Mouse (Mus musculus): ENCODE data around the gene Cops7b. TPM values are rescaled to one million over a fixed set of nuclear protein-coding genes. Genes with fewer than 3 reads are reported as not detected.

Cops7b gene
- polyA plus RNA-seq, 1 experiment from 2014 or later, result 32.6 TPM

DNA sequence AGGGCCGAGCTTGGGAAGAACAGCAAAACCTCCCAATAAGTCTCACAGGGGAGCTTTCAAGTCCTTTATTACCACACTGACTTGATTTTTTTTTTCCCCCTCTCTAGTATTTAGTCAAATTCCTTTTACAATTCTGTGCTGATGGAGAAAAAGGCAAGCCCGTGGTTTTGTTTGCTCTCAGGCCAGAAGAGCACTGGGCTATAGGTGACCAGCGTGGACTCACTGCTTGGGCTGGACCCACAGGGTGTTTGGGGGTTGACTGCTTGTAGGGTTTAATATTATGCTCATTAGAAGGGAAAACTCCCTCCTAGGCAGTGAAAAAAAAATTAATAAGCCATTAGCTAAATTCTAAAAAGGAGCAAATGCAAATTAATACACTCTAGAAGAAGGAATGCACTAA, 50.7 kb downstream of the Cops7b start:
- H3K27me3 ChIP-seq (ENCODE audit: control insufficient read depth, insufficient read depth, low read length), result no peaks in the 10 kb centered on the region
- H3K27ac ChIP-seq (ENCODE audit: low read length), result peak overlapping the region; percentile 76
- peaks cover 14% of the 10 kb centered on the region for H3K4me1 ChIP-seq (ENCODE audit: control insufficient read depth, insufficient read depth, low read length)
- H3K4me2 ChIP-seq (ENCODE audit: low read depth, low read length), result no peak overlapping the region
- 42% methylated on average over 3 of the region's 3 CpGs for WGBS
- no peak for ATAC-seq (ENCODE audit: insufficient read depth, low FRiP score)
- H3K36me3 ChIP-seq (ENCODE audit: control insufficient read depth, insufficient read depth, low read length), result no peaks in the 10 kb centered on the region
- no peaks in the 10 kb centered on the region for H3K9me3 ChIP-seq (replicated peaks; ENCODE audit: control insufficient read depth, low read length)
- no peak overlapping the region for H3K4me3 ChIP-seq (replicated peaks; ENCODE audit: low read length)
- no peak overlapping the region for H3K9ac ChIP-seq (ENCODE audit: low read length)

DNA sequence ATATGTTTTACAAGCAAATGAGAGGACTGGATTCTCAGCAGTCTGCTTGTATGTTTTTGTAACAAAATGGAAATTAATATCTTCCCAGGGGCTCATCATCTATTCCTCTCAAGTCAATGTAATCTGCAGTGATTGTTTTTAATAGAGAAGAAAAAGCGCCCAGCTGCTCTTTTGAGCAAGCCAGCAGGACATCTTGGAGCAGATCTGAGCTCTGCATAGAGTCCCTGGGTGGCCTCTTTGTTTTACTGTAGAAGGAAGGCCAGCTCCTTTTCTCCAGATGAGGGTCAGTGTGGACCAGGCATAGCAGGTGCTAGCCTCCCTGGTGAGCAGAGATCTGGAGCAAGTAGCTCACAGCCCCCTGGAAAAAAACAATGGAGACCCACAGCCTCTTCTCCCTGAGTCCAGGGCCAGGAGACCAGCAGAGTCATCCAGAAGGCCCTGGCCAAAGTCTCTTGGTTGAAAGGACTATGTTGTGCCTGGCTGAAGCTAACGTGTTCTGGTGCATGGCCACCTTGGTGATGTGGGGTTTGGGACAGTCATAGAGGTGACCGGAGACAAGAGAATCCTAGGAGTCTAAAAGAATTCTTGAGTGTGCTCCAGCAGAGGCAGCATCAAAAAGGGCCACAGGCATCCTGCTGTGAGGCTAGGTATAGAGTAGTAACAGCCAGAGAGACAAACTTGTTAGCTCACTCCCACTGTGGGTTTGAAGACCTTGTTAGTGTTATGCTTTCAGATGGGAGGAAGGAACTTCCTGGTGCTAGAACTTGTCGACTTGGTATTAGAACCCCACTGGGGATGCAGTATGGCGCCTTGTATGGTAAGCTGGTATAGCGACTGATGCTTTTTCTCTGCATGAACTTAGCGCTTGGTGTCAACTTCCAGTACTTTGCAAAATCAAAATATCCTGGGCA, 51.4 kb downstream of the Cops7b start:
- Histone ChIP-seq H3K27me3 (ENCODE audit: control insufficient read depth, insufficient read depth, low read length) (no peaks in the 10 kb centered on the region), H3K4me3 (replicated peaks; ENCODE audit: low read length) (no peak overlapping the region), H3K4me1 (ENCODE audit: control insufficient read depth, insufficient read depth, low read length) (peaks cover 14% of the 10 kb centered on the region), H3K27ac (ENCODE audit: low read length) (no peak overlapping the region; the same call in 1 of the 2 replicates), H3K4me2 (ENCODE audit: low read depth, low read length) (no peak overlapping the region), H3K36me3 (ENCODE audit: control insufficient read depth, insufficient read depth, low read length) (no peaks in the 10 kb centered on the region), H3K9ac (ENCODE audit: low read length) (no peak overlapping the region), H3K9me3 (replicated peaks; ENCODE audit: control insufficient read depth, low read length) (no peaks in the 10 kb centered on the region)
- ATAC-seq (ENCODE audit: insufficient read depth, low FRiP score), result no peak
- 64% methylated on average over 7 of the region's 7 CpGs for WGBS

DNA sequence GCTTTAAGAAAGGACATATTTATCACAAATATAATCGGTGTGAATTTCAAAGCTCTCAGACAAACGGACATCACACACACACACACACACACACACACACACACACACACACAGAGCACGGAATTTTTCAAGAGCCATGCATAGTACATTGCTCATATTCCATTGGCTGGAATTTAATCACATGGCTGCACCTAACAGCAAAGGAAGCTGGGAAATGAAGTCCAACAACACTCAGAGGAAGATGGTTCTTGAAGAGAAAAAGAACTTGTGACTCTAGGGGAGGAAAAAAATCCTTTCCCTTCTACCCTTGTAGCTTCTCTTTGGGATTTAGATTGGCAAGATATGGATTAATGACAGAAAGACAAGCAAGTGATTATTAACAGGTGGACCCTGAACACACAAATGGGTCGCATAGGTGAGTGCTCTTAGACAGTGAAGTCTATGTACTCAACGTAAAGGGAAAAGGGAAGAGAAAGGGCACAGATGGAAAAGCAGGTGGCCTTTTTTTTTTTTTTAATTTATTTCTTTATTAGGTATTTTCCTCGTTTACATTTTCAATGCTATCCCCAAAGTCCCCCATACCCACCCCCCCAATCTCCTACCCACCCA, 52.2 kb downstream of the Cops7b start:
- no peak overlapping the region for H3K4me3 ChIP-seq (replicated peaks; ENCODE audit: low read length)
- H3K9ac ChIP-seq (ENCODE audit: low read length), result no peak overlapping the region
- ATAC-seq (ENCODE audit: insufficient read depth, low FRiP score), result no peak
- H3K4me1 ChIP-seq (ENCODE audit: control insufficient read depth, insufficient read depth, low read length), result peaks cover 14% of the 10 kb centered on the region
- H3K4me2 ChIP-seq (ENCODE audit: low read depth, low read length), result no peak overlapping the region
- WGBS, result 54% methylated on average over 6 of the region's 6 CpGs
- H3K9me3 ChIP-seq (replicated peaks; ENCODE audit: control insufficient read depth, low read length), result no peaks in the 10 kb centered on the region
- no peaks in the 10 kb centered on the region for H3K36me3 ChIP-seq (ENCODE audit: control insufficient read depth, insufficient read depth, low read length)
- H3K27ac ChIP-seq (ENCODE audit: low read length), result no peak overlapping the region
- H3K27me3 ChIP-seq (ENCODE audit: control insufficient read depth, insufficient read depth, low read length), result no peaks in the 10 kb centered on the region

DNA sequence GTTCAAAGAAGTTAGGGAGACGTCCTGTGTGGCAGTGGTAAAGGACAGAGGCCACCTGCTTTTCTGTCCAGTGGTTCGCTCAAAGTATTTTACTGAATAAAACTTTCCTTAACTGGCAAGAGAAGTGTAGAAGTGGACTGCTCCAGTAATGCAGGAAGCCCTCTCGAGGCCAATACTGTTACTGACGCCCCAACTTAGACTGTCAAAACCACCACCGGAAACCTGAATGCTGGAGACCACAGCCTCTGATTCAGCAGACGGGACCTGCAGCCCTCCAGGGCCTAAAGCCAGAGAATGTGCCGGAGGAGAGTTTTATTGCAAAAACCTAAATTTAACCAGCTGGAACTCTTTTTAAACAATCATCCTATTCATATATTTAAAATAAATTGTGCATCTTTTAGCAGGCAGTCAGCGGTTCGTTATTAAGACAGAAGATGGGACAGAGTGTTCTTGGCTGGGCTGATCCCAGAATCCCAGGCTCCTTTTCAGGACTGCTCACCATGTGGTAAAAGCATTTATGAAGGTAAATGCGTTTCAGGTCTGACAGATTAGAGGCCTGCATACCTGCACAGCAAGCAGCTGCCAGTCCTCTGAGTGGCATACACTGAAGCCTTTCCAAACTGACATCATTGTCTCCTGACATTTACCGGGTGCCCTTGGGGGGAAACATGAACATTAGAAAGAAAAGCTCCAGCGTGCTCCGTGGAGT, 60.6 kb downstream of the Cops7b start:
- Histone ChIP-seq H3K4me3 (replicated peaks; ENCODE audit: low read length) (no peak overlapping the region), H3K9ac (ENCODE audit: low read length) (no peak overlapping the region), H3K36me3 (ENCODE audit: control insufficient read depth, insufficient read depth, low read length) (no peaks in the 10 kb centered on the region), H3K9me3 (replicated peaks; ENCODE audit: control insufficient read depth, low read length) (no peaks in the 10 kb centered on the region), H3K4me2 (ENCODE audit: low read depth, low read length) (no peak overlapping the region), H3K27me3 (ENCODE audit: control insufficient read depth, insufficient read depth, low read length) (no peaks in the 10 kb centered on the region), H3K27ac (ENCODE audit: low read length) (peak overlapping the region; percentile 22; the same call in 1 of the 2 replicates), H3K4me1 (ENCODE audit: control insufficient read depth, insufficient read depth, low read length) (no peaks in the 10 kb centered on the region)
- WGBS, result 52% methylated on average over 13 of the region's 13 CpGs
- ATAC-seq (ENCODE audit: insufficient read depth, low FRiP score), result peak; percentile 75; the same call in 1 of the 2 replicates

DNA sequence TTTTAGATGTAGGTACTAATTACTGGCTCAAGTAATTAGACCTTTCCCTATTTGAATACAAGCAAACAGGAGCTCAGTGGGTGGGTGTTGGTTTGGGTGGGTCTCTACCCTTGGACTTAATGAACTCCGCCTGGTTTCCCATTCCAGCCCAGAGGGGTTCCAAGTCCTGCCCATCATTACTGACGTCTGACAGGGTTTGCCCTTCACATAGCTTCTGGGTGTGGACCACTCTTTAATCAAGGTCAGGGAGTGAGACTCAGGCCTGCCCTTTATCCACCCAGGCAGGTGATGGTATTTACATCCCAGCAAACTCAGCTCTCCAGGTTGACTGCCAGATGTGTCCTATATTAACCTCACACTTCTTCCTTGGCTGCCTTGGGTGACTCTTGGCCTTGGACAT, 64.8 kb downstream of the Cops7b start:
- Histone ChIP-seq H3K4me2 (ENCODE audit: low read depth, low read length) (no peak overlapping the region), H3K4me1 (ENCODE audit: control insufficient read depth, insufficient read depth, low read length) (no peaks in the 10 kb centered on the region), H3K4me3 (replicated peaks; ENCODE audit: low read length) (no peak overlapping the region), H3K9ac (ENCODE audit: low read length) (no peak overlapping the region), H3K27me3 (ENCODE audit: control insufficient read depth, insufficient read depth, low read length) (no peaks in the 10 kb centered on the region), H3K36me3 (ENCODE audit: control insufficient read depth, insufficient read depth, low read length) (no peaks in the 10 kb centered on the region), H3K27ac (ENCODE audit: low read length) (no peak overlapping the region), H3K9me3 (replicated peaks; ENCODE audit: control insufficient read depth, low read length) (no peaks in the 10 kb centered on the region)
- no peak for ATAC-seq (ENCODE audit: insufficient read depth, low FRiP score)
- WGBS, result 55% methylated on average over 2 of the region's 2 CpGs

DNA sequence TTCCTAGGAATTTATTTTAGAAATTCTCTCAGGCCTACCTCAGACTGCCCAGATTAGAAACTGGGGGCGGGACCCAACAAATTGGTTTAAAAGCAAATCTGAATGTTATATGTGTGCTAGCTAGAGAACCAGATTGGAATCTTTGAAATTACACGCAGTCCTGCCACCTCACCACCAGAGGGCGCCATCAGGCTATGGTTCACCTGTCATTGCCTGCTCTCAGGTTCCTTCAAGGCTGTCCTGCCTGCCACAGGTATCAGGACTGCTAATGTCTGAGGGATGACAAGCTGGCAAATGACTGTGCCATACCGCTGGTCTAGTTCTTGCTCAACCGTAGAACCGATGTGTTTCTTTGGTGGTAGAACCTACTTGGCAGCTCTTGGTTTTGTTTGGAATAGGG, 67.6 kb downstream of the Cops7b start:
- ATAC-seq (ENCODE audit: insufficient read depth, low FRiP score), result no peak
- no peaks in the 10 kb centered on the region for H3K27me3 ChIP-seq (ENCODE audit: control insufficient read depth, insufficient read depth, low read length)
- no peak overlapping the region for H3K4me2 ChIP-seq (ENCODE audit: low read depth, low read length)
- H3K27ac ChIP-seq (ENCODE audit: low read length), result no peak overlapping the region
- no peaks in the 10 kb centered on the region for H3K36me3 ChIP-seq (ENCODE audit: control insufficient read depth, insufficient read depth, low read length)
- no peak overlapping the region for H3K4me3 ChIP-seq (replicated peaks; ENCODE audit: low read length)
- no peak overlapping the region for H3K9ac ChIP-seq (ENCODE audit: low read length)
- H3K4me1 ChIP-seq (ENCODE audit: control insufficient read depth, insufficient read depth, low read length), result no peaks in the 10 kb centered on the region
- no peaks in the 10 kb centered on the region for H3K9me3 ChIP-seq (replicated peaks; ENCODE audit: control insufficient read depth, low read length)
- 17% methylated on average over 6 of the region's 6 CpGs for WGBS

DNA sequence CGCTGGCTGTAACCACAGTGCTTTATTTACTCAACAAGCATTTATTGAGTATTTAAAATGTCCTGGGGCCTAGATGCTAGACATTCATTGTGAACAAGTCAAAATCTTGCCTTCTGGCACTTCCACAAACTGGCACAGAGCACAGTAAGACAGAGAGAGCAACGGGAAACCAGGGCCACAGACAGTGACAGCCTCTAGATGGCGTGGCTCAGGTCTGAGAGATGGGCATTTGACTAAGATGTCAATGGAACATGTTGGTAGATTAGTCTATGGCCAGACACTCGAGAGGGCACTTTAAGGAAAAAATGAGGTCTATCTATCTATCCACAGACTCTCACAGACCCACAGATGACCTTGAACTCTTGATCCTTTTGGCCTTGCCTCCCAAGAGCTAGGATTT, 70.0 kb downstream of the Cops7b start:
- ATAC-seq (ENCODE audit: insufficient read depth, low FRiP score), result no peak
- H3K36me3 ChIP-seq (ENCODE audit: control insufficient read depth, insufficient read depth, low read length), result no peaks in the 10 kb centered on the region
- 47% methylated on average over 4 of the region's 4 CpGs for WGBS
- no peak overlapping the region for H3K27ac ChIP-seq (ENCODE audit: low read length)
- no peaks in the 10 kb centered on the region for H3K27me3 ChIP-seq (ENCODE audit: control insufficient read depth, insufficient read depth, low read length)
- no peak overlapping the region for H3K9ac ChIP-seq (ENCODE audit: low read length)
- no peaks in the 10 kb centered on the region for H3K9me3 ChIP-seq (replicated peaks; ENCODE audit: control insufficient read depth, low read length)
- no peak overlapping the region for H3K4me2 ChIP-seq (ENCODE audit: low read depth, low read length)
- no peaks in the 10 kb centered on the region for H3K4me1 ChIP-seq (ENCODE audit: control insufficient read depth, insufficient read depth, low read length)
- H3K4me3 ChIP-seq (replicated peaks; ENCODE audit: low read length), result no peak overlapping the region

DNA sequence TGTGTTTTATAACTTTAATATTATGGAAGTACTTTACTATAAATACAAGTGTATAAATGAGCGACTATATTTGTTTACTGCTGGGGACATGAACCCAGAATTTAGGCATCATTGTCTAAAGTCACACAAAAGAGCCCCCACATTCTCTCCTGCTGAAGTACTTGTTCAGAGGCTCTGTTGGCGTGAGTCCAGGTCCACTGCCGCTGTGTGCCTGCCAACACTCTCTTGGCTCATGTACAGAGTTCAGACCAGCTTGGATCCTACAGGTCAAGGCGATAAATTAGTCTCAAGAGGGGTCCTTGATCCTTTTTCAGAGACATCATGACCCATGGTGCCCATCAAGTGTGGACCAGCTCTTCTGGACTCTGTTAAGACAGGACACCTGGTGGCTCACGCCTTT, 74.4 kb downstream of the Cops7b start:
- Histone ChIP-seq H3K9ac (ENCODE audit: low read length) (no peak overlapping the region), H3K4me3 (replicated peaks; ENCODE audit: low read length) (no peak overlapping the region), H3K9me3 (replicated peaks; ENCODE audit: control insufficient read depth, low read length) (no peaks in the 10 kb centered on the region), H3K27ac (ENCODE audit: low read length) (no peak overlapping the region), H3K27me3 (ENCODE audit: control insufficient read depth, insufficient read depth, low read length) (no peaks in the 10 kb centered on the region), H3K4me2 (ENCODE audit: low read depth, low read length) (no peak overlapping the region), H3K36me3 (ENCODE audit: control insufficient read depth, insufficient read depth, low read length) (no peaks in the 10 kb centered on the region), H3K4me1 (ENCODE audit: control insufficient read depth, insufficient read depth, low read length) (no peaks in the 10 kb centered on the region)
- ATAC-seq (ENCODE audit: insufficient read depth, low FRiP score), result no peak
- 70% methylated on average over 5 of the region's 5 CpGs for WGBS

All from stomach, embryonic 16.5 days (tissue).